Mouse (Mus musculus) E14TG2a.4 (cell line): ENCODE measurements around the gene Cox19.

Source experiments
- CTCF ChIP-seq: conservative IDR thresholded peaks from 2 replicates; pipeline ENCODE4 v1.5.1; 2014; ENCODE audit warnings: low read length
- NANOG ChIP-seq: IDR thresholded peaks from 2 replicates; pipeline ENCODE4 v1.6.1; 2014; ENCODE audit warnings: borderline replicate concordance, low read length, mixed read lengths

- TF ChIP-seq NANOG (no peak), CTCF (no peak)
Observed at GRCm38 (mm10) chr5:139287787-139288186, 63.4 kb downstream of the Cox19 start.
